8 mouse cellular contexts compared by ENCODE assay signal in genomic region chr17:73711919-73712318, GRCm38 (mm10).
DNase-seq lines count a peak whose midpoint lies in the region; ATAC-seq lines count a peak whose summit lies in the region.
"Had no signal": no experiment of that assay in that cellular context is flagged by ENCODE, and none has a peak within 500 bp of the region (broad histone marks: within the 10 kb centered on the region; RNA-seq: fewer than 3 reads in every experiment).

No protein-coding gene starts in this region.

- peak; percentile 69 for ATAC-seq in cerebellum, adult (ENCODE audit: insufficient number of reproducible peaks, low FRiP score, low TSS enrichment)

- peak; percentile 92 for DNase-seq in brain, adult 2 months (ENCODE audit: low read depth, low spot score)
- DNase-seq in frontal cortex, postnatal 25 days (ENCODE audit: low spot score in 2 of 2): peak; percentile 32
- peak; percentile 44 to 78 for DNase-seq in left cerebral cortex, adult 9 months (ENCODE audit: low spot score in 2 of 2)
- no peak for DNase-seq in B cell, adult 2 months
- DNase-seq in thymus, postnatal 10 days (ENCODE audit: low spot score in 2 of 2): no peak
- DNase-seq in urinary bladder, postnatal 10 days (ENCODE audit: low spot score): no peak
- DNase-seq: liver, embryonic 13.5 days had no signal

Comparison
In these comparisons a context has a peak if more than half of its experiments do, and no peak if none do; other contexts are left out.
1. DNase-seq: peak in brain, adult 2 months (single experiment), frontal cortex, postnatal 25 days (2 of 2) and left cerebral cortex, adult 9 months (2 of 2); none in B cell, adult 2 months (0 of 2), thymus, postnatal 10 days (0 of 2) and urinary bladder, postnatal 10 days (single experiment).